Mouse (Mus musculus) erythroblast, embryonic 14.5 days (primary cell): Measurements from ENCODE around the gene Ppfibp1. TPM values are rescaled to one million over a fixed set of nuclear protein-coding genes. Genes with fewer than 3 reads are reported as not detected.

ENCODE experiments used
- H3K27me3 ChIP-seq: 2 replicates; pipeline ENCODE4 v1.6.1; 2012; ENCODE audit warnings: inconsistent platforms; ENCODE audit not compliant: control insufficient read depth
- H3K36me3 ChIP-seq: 2 replicates; pipeline ENCODE4 v1.6.1; 2012; ENCODE audit warnings: mild to moderate bottlenecking, inconsistent platforms; ENCODE audit not compliant: control insufficient read depth
- H3K4me1 ChIP-seq: 2 replicates; pipeline ENCODE4 v1.6.1; 2012; ENCODE audit warnings: inconsistent platforms; ENCODE audit not compliant: control insufficient read depth
- H3K4me3 ChIP-seq: replicated peaks from 2 replicates; pipeline ENCODE3; 2012; ENCODE audit warnings: moderate library complexity, mild to moderate bottlenecking, inconsistent platforms
- H3K9me3 ChIP-seq: 2 replicates; pipeline ENCODE4 v1.6.1; 2012; ENCODE audit warnings: low read length, inconsistent platforms, mixed read lengths; ENCODE audit not compliant: control insufficient read depth
- GATA1 ChIP-seq: IDR thresholded peaks from 2 replicates; pipeline ENCODE4 v1.6.1; 2012; ENCODE audit warnings: low read length, inconsistent platforms, mixed read lengths
- TAL1 ChIP-seq: IDR thresholded peaks from 3 replicates; pipeline ENCODE4 v1.6.1; 2012; ENCODE audit warnings: low read length, inconsistent platforms, mixed read lengths
- polyA plus RNA-seq: library from polyadenylated mRNA; stranded (reverse); fragments of >175 nt; gene quantifications from 2 replicates; pipeline ENCODE4 v1.2.3, GENCODE M21; 2012

Gene Ppfibp1
- polyA plus RNA-seq, 1 experiment: not detected

DNA sequence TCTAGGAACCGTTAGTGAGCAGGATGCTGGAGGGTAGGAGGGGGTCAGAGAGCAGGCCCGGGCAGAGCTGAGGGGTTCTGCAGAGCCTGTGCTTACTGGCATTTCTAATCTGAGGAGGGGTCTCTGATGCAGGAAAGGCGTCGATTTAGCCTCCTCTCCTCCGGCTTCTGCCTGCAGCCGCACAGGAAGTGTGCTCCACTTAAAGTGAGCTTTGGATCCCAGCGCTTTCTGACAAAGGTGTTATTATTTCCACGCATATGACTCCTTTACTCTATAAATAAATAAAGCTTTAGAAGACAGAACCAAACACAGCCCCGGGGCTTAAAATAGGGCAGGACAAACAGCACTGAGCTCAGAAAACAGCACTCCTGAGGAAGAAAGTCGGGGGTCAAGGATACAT lies 9.4 kb upstream of the Ppfibp1 start:
- Histone ChIP-seq H3K4me3 (no peak overlapping the region), H3K4me1 (no peaks in the 10 kb centered on the region), H3K9me3 (peaks cover 10% of the 10 kb centered on the region), H3K36me3 (no peaks in the 10 kb centered on the region), H3K27me3 (no peaks in the 10 kb centered on the region)
- TF ChIP-seq GATA1: no peak
- no peak for TF ChIP-seq TAL1

DNA sequence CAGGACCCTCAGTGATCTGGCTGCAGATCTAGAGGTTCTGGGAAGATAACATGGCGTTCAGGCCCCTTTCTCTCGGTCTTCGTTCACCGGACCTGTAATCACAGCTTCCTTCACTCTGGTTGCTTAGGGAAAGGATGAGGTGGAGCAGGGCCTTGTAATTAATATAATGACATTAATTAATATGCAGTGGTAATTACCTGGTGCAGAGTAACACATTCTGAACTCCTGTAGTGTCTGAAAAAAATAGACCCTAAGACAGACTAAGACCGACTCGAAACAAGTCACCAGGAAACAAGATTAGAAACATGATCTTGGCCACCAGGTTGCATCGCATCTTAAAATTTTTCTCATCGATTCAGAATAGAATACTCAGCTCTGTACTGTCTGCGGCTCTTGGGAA lies 8.4 kb upstream of the Ppfibp1 start:
- no peak overlapping the region for H3K4me3 ChIP-seq
- TF ChIP-seq GATA1 (no peak), TAL1 (no peak)

DNA sequence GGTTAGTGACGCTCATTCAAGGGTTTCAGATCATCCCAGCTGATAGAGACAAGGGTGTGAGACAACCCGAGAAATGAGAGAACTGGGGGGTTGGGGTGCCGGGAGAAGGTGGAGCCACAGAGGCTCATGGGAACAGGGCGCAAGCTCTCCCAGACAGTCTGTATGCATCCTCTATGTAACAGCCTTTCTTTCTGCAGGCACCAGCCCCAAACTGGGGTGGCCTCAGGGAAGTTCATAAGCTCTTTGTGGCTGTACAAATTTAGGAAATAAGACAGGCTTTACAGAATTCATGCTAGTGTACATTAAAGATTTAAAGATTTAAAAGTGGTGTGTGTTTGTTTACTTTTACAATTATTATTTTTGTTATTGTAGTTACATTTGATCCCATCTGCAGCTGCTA lies 8.0 kb upstream of the Ppfibp1 start:
- TF ChIP-seq TAL1 (no peak), GATA1 (no peak)

More for the DNA sequence above, 8.4 kb upstream of the Ppfibp1 start:
- Histone ChIP-seq H3K36me3 (no peaks in the 10 kb centered on the region), H3K27me3 (no peaks in the 10 kb centered on the region), H3K4me1 (no peaks in the 10 kb centered on the region), H3K9me3 (peaks cover 10% of the 10 kb centered on the region)

DNA sequence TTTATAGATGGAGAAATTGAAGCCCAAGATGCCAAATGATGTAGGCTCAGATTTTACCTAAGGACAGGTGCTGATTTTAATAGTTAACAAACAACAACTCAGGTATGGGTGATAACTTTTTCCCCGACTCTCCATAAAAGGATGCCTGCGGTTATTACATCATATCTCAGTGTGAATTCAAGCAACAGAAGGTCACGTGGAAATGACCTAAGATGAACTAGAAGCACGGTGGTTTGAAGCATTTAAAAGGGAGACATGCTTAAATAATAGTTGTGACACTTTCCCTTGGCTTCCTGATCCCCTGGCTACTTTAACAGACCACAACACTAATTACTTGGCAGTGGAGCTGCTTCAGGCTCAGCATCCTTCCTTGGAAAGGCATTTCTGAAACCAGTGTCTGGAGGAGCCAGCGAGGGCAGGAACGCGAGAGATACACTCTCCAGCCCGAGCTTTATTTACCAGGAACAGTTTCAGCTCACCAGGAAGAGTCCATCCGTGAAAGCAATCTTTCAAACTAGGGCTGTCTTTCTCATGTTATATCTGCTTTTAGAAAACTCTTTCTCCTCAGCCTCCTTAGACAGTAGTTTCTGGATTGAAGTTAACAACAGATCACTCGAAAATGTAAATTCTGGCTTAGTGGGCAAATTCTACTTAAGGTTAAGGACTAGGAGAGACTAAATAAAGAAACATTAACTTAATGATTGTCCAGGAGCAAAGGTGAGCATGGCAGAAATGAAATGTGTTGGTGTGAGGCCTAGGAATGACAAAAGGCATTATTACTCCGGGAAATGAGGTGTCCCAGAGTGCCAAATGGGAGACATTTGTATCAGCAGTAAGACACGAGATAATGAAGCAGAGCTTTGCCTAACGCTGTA lies 6.2 kb upstream of the Ppfibp1 start:
- Histone ChIP-seq H3K4me1 (no peaks in the 10 kb centered on the region), H3K27me3 (no peaks in the 10 kb centered on the region), H3K9me3 (peaks cover 4% of the 10 kb centered on the region), H3K36me3 (no peaks in the 10 kb centered on the region), H3K4me3 (no peak overlapping the region)
- TF ChIP-seq GATA1 (no peak), TAL1 (no peak)

More for the DNA sequence above, 8.0 kb upstream of the Ppfibp1 start:
- no peaks in the 10 kb centered on the region for H3K36me3 ChIP-seq
- H3K4me3 ChIP-seq: no peak overlapping the region
- no peaks in the 10 kb centered on the region for H3K27me3 ChIP-seq
- H3K4me1 ChIP-seq: no peaks in the 10 kb centered on the region
- H3K9me3 ChIP-seq: peaks cover 10% of the 10 kb centered on the region

DNA sequence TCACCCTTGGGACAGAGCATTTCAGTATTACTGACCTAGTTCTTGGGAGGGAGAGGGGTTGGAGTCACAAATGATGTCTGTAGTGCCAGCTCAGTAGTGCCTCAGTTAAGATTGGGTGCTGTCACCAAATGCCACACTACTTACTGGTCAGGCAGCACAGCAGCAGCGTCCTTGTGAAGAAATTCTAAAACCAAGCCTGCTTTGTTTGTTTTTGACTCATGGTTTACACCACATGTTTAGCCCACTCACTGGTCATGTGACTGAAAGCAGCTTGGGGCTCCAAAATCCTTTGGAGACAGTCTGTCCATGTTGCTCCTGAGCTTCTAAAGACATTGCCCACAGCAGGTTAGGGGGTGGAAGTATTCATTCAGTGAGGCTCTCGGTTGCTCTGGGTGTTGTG lies 4.9 kb upstream of the Ppfibp1 start:
- Histone ChIP-seq H3K9me3 (no peaks in the 10 kb centered on the region), H3K4me3 (no peak overlapping the region)

DNA sequence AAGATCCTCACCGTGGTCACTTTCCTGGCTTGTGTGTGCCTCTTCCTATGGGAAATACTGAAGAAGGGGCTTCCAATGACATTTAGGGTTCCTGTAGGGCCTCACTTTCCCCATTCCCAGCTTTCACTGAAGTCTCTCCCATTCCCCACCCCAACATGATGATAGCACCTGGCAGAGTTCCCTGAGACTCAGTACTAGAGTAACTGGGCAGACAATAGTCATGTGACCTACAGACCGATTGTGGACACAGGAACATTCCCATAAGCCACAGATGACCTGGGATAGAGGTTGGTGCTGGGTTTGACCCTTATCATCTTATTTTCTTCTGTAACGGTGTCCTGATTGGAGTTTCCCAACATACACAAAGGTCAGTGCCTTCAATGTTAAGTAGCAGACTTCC lies 4.1 kb upstream of the Ppfibp1 start:
- Histone ChIP-seq H3K27me3 (peaks cover 6% of the 10 kb centered on the region), H3K4me1 (peaks cover 11% of the 10 kb centered on the region), H3K9me3 (no peaks in the 10 kb centered on the region), H3K4me3 (no peak overlapping the region), H3K36me3 (no peaks in the 10 kb centered on the region)
- TF ChIP-seq GATA1 (no peak), TAL1 (no peak)

More for the DNA sequence above, 4.9 kb upstream of the Ppfibp1 start:
- H3K4me1 ChIP-seq: peaks cover 4% of the 10 kb centered on the region
- TF ChIP-seq GATA1 (no peak), TAL1 (no peak)
- no peaks in the 10 kb centered on the region for H3K36me3 ChIP-seq
- no peaks in the 10 kb centered on the region for H3K27me3 ChIP-seq

DNA sequence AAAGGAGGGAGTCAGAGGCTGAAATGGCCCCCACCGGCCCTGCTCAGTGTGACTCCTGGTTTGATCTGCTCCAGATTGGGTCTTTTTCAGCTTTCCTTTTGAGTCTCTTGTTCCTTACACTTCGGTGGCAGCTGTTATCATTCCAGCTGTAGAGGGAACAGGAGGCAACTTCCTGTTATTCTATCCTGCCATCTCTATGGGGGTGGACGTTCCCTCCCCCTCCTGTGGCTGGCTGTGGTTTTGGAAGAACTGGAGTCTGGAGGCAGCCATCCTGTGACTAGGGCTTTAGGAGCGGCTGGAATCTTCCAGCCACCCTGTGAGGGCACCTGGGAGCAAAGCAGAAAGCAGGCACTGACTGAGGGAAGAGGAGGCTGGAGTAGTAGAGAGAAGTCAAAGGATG lies 3.4 kb upstream of the Ppfibp1 start:
- TF ChIP-seq GATA1 (no peak), TAL1 (no peak)
- H3K4me1 ChIP-seq: peaks cover 12% of the 10 kb centered on the region
- H3K9me3 ChIP-seq: no peaks in the 10 kb centered on the region
- H3K36me3 ChIP-seq: no peaks in the 10 kb centered on the region
- H3K27me3 ChIP-seq: peaks cover 9% of the 10 kb centered on the region
- no peak overlapping the region for H3K4me3 ChIP-seq

DNA sequence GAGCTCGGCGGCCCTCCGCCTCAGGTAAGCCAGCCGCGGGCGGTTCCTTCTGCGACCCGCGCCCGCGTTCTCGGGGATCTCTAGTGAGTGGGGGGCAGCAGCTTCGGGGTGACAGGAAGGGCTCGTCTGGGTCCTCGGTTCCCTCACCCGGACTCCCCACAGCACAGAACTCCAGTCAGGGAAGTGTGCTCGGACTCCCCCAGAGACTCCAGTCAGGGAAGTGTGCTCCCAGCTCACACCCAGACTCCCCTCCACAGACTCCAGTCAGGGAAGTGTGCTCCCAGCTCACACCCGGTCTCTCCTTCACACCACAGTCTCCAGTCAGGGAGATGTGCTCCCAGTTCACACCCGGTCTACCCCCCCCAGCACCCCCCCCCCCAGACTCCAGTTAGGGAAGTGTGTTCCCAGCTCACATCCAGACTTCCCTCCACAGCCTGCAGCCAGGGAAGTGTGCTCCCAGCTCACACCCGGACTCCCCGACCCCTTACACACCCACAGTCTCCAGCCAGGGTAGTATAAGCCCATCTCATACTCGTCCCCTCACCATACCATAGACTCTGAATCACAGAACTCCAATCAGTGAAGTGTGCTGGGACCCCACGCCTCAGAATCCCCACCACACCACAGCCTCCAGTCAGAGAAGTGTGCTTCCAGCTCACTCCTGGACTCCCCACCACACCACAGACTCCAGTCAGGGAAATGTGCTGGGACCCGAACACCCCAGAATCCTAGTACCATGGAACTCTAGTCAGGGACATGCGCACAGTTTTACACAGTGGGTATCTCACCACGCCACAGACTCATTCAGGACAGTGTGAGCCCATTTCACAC lies 588 bp downstream of the Ppfibp1 start:
- no peaks in the 10 kb centered on the region for H3K36me3 ChIP-seq
- TF ChIP-seq TAL1 (no peak), GATA1 (no peak)
- no peaks in the 10 kb centered on the region for H3K9me3 ChIP-seq
- peaks cover 9% of the 10 kb centered on the region for H3K27me3 ChIP-seq
- H3K4me3 ChIP-seq: peak overlapping the region; percentile 84
- H3K4me1 ChIP-seq: peaks cover 12% of the 10 kb centered on the region

DNA sequence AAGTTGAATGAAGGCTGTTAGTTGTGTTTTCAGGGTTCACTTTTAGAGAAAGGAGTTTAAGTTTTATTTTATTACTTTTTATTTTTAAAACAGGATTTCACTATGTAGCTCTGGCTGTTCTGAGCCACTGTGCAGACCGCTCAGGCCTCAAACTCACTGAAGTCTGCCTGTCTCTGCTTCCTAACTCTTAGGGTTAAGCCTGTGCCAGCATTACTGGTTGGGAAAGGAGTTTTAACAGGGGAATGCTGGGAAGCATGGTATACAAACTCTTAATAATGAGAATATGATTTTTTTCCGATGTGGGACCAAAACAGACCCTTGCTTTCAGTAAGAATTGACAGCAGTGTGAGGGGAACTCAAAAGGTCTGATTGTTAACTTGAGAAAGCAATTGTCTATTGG lies 1.9 kb downstream of the Ppfibp1 start:
- peaks cover 12% of the 10 kb centered on the region for H3K4me1 ChIP-seq
- peaks cover 9% of the 10 kb centered on the region for H3K27me3 ChIP-seq
- H3K9me3 ChIP-seq: no peaks in the 10 kb centered on the region
- no peak for TF ChIP-seq GATA1
- TF ChIP-seq TAL1: no peak
- no peak overlapping the region for H3K4me3 ChIP-seq
- no peaks in the 10 kb centered on the region for H3K36me3 ChIP-seq
